Mouse (Mus musculus) left cerebral cortex, adult 18-20 months (tissue): Measurements from ENCODE around the gene Sergef. TPM values are rescaled to one million over a fixed set of nuclear protein-coding genes. Genes with fewer than 3 reads are reported as not detected.

Source experiments
- DNase-seq, 2 experiments: peaks; one replicate each; pipeline ENCODE4 v3.0.0; 2021 to 2022; ENCODE audit warnings: low spot score in 2 of 2, mixed read lengths in 1 of 2
- total RNA-seq, 2 experiments: library from RNA; stranded (reverse); gene quantifications; 2 replicates each; pipeline ENCODE4 v1.2.3; 2021

The Sergef gene
- total RNA-seq, 2 experiments from 2014 or later: 73.6 to 85.6 TPM

GRCm38 (mm10) chr7:46547642-46548041, 92.0 kb downstream of the Sergef start:
- DNase-seq: no peak

- no peak for DNase-seq
Measured at GRCm38 (mm10) chr7:46546539-46546938, 93.1 kb downstream of the Sergef start.

GRCm38 (mm10) chr7:46544195-46544641, 95.4 kb downstream of the Sergef start:
- peak; percentile 52 to 53 for DNase-seq

DNA sequence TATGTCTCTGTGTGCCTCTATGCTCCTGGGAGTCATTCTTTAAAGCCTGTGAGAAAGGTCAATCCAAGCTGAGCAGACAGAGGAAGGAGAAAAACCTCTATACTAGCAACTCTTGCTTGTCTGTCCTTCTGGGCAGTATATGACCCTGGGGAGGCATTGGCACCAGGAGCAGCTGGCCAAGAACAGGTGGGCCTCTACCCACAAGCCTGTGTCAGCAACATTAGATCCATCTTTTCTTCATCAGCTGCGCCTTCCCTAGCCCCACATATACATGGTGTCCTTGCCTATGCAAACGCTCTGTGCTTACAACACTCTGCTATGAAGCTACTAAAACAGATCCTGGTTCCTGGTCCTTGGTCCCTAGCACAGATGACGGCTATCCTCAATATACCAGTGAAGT, 97.5 kb downstream of the Sergef start:
- DNase-seq: no peak

DNA sequence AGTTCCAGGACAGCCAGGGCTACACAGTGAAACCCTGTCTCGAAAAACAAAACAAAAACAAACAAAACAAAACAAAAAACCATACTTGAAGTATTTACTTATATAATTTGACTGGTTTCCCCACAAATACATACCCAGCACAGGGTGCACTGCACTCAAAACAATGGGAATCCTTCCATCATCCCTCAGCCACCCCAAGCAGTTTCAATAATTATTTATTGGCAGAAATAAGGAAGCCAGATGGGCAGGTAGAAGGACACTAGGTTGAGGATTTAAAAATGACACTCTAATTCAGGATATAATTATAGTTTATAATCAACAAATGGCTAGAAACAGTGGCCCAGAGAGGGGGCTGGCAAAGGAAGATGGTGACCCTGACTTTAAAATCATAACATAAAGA, 99.0 kb downstream of the Sergef start:
- no peak for DNase-seq

DNA sequence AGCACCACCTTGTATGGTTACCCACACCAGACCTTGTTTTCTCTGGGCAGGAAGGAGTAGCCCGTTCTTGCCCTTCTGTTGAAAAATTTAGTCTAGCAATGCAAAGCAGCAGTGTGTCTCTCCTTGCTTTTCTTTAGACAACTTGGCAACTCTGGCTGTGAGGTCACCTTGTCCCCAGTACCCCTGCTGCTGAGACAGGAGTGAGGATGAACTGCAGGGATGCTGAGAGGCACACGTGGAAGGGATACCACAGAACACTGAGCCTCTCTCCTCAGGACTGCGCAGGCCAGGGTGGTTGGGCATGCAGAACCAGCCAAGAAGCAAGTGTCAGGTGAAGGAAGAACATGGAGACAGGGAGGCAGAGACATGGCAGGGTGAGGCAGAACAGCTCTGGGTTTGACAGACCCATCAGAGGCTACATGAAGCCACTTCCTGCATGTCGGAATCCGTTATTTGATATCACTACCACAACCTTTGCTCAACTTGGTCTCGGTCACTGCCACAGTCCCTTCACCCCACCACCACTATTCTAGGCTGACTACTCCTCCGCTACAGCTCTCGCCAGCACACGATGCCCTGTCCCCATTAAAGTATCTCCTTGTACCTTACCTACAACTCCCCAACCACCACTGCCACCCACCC, 103.0 kb downstream of the Sergef start:
- no peak for DNase-seq

DNA sequence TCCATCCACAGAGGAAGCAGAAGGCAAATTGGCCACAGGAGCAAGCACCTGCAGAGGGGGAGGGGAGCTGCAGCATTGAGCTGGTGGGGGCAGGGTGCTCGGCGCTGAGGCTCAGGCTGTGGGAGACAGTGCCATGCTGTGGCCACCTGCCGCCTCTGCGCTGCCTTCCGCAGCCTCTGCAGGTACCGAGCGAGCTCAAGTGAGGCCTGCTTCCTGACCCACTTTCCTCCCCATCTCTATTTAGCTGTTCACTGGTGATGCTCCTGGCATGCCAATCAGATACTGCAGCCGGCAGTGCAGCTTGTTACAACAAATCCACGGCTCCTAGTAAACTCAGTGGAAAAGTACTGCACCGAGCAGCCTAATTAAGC, 104.2 kb downstream of the Sergef start:
- peak; percentile 67 to 75 for DNase-seq

DNA sequence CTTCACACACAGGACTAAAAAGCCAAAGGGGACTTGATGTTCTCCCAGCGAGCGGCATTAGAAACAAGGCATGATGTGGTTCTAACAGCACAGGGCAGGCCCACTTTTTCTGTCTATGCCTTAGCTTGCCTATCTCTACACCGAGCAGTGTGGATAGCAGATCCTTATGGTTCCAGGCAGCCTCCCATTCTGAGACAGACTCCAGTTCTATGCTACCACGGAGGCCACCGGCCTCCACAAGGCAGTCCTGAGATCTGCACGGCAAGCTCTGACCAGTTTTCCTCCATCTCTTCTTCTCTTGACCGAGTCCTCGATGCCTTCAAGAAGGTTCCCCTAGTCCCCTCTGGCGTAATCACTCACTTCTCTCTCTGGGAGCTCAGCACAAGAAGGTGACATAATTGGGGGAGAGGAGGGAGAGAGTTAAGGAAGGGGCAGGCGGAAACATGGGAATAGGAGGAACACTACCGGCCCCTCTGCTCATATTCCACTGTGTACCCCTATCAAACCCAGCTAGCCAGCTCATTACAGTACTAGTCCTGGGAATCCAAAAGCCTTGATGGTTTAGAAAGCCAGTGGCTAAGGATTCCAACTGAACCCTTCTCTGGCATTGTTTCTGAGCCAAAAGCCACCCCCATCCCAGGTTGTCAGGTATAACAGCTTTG, 104.7 kb downstream of the Sergef start:
- no peak for DNase-seq

DNA sequence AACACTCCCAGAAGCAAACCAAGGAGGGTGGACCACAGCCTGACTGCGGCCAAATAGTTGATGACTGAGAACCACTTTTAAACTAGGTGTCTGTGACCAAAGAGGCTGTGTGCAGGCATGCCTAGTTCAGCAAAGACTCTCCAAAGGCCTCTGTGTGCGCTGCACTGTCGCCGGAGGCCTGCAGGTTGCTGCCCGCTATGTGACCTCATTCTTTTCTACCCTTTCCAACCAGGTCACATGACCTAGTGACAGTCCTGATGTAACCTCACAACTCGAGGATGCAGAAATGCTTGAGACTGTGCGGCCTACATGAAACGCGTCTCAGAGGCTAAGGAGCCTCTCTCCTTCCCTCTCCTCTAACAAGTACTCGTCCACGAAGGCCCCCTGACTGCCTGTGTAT, 106.1 kb downstream of the Sergef start:
- DNase-seq: no peak

DNA sequence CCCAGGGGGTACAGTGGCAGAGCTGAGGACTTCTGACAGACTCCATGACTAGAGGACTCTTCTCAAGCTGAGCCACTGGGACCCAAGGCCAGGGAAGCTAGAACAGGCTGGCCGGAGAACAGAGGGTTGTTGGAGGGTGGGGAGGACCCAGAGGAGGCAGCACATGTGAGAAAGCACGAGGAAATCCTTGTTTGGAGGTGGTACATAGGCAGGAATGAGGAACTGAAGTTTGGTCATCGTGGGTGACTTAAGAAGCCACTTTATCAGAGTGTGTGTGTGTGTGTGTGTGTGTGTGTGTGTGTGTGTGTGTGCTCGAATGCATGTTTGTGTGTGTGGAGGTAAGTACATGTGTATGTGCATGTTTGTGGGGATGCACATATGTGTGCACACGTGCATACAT, 108.3 kb downstream of the Sergef start:
- no peak for DNase-seq

DNA sequence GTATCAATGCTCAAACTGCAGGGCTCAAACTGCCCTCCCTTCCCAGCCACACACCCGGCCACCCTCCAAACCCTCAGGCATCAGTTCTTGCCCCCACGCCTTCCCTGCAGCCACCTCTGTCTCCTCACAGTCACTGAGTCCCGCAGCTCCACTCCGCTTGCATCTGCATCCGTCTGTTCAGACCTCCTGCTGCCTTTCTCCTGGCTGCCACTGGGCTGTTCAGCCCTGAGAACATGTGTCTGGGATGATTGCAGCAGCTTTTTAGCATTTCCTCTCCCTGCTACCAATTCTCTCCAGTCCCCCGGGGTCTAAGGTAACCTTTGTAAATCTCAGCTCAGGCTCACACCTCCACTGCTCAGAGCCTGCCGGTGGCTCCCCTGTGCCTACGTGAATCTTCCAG, 109.7 kb downstream of the Sergef start:
- DNase-seq: no peak

- no peak for DNase-seq
Measured at GRCm38 (mm10) chr7:46529259-46529658, 110.3 kb downstream of the Sergef start.

DNA sequence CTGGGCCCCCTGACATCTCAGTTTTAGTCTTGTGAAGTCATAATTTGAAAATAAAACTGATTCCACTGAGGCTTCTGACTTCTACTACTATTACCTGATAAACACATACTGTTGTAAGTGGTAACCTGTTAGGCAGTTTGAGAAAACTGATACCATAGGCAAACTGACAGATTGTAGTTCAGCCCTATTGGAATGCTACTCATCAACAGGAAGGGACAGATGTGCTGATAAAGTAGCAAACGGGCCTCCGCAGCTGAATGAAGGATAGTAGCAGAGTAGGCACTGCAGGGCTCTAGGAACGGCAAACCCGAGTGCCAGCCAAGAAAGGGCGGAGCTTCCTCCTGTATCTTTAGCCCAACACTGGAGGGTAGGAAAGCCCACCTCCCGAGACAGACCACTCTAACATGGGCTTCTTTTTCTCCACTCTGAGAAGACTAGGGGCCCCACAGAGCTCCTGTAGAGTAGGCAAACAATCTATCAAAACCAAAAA, 112.9 kb downstream of the Sergef start:
- no peak for DNase-seq

- no peak for DNase-seq
Measured at GRCm38 (mm10) chr7:46523215-46523614, 116.4 kb downstream of the Sergef start.

- no peak for DNase-seq
Measured at GRCm38 (mm10) chr7:46521794-46522193, 117.8 kb downstream of the Sergef start.

GRCm38 (mm10) chr7:46519148-46519547, 120.5 kb downstream of the Sergef start:
- DNase-seq: no peak

DNA sequence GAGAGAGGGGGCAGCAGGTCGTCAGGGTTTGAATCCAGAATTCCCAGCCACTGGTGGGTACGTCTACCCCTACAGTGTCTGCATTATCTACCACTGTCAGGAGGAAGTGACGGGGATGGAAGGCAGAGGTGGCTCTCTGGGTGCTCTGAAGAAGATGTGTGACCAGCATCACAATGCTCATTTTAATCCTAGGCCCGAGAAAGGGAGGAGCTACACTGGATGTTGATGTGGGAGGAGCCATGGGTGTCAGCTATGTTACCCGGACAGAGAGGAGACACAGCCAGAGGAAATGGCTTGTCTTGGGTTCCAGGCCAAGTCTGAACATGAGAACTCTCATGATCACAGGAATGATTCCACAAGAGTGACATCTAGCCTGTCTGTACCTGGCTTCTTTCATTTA, 122.4 kb downstream of the Sergef start:
- no peak for DNase-seq

- no peak for DNase-seq
Measured at GRCm38 (mm10) chr7:46515960-46516359, 123.6 kb downstream of the Sergef start.

GRCm38 (mm10) chr7:46514981-46515380, 124.6 kb downstream of the Sergef start:
- DNase-seq: no peak

DNA sequence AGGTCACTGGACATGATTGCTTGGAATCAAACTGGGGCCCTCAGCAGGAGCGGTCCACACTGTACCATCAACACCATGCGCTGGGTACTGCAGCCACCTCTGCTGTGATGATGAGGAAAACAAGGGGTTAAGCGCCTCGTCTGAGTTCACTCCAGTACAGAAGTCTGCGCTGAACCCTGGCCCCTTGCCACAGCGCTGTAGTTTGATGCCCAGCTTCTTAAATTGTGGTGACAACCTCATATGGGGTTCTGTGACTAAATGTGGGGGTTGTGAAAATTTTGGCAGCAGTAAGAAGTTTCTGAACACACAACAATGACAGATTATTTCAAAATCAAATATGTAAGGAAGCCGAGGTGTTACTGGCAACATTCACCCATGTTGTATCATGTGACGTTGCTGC, 126.0 kb downstream of the Sergef start:
- no peak for DNase-seq

- no peak for DNase-seq
Measured at GRCm38 (mm10) chr7:46512792-46513191, 126.8 kb downstream of the Sergef start.

DNA sequence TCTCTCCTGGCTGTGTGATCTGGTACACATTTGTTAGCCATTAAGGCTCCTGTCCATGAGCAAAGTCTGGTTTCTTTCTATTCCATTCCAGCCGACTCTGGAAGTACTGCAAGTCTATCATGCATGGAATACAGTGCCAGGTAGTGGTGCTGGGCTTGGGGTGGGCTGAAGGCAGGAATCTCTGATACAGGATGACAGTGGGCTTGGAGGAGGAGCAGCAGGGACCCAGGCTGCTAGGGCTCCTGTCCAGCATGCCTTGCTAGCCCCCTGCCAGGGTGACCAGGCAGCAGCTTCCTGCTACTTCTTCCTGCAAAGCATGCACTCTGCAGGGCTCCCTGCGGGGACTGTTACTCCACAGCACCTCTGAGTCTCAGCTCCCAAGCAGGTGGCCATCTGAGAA, 128.8 kb downstream of the Sergef start:
- DNase-seq: no peak
